Mouse (Mus musculus): ENCODE measurements at regions not wholly inside any gene's neighbourhood (a gene's known extent, or its start where the extent isn't known, plus 50 kb on each side); places are given as distances from the start of the nearest gene placed in this dataset.

DNA sequence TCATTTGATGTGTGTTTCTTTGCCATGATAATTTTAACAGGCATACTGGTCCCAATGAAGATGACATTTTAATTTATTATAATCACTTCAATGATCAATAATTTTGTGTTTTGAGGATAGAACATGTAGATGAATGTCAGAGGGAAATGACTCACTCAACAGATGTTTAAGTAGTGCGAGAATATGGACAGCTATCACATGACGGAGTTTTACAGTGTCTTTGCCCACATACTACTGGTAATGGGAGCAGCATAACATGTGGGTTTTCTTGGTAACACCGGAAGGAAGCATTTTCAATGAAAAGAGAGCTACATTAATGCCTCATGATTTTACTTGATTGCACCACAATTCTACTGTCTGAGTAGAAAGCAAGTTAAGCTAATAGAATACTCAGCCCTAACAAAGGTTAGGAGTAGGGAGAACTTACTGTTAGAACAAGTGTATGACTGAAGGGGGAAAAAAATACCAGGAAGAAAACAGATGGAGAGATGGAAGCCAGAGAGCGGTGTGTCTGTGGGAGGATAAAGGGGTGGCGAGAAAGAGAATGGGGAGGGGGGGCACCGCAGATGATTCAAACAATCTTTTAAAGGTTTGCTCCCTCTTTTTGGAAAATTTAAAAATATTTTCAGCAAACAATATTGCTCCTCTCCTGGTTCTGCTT is 142.0 kb upstream of the Dph6 start:
- H3K27me3 ChIP-seq (ENCODE audit: insufficient read depth, poor library complexity, severe bottlenecking): no peaks in the 10 kb centered on the region
- WGBS: 94% methylated on average over 6 of the region's 6 CpGs
- no peaks in the 10 kb centered on the region for H3K36me3 ChIP-seq
- H3K4me3 ChIP-seq: no peak overlapping the region
- H3K4me1 ChIP-seq (replicated peaks): no peaks in the 10 kb centered on the region; the same call in 1 of the 2 replicates
- no peak overlapping the region for H3K27ac ChIP-seq
- DNase-seq (ENCODE audit: low spot score): no peak
- no peaks in the 10 kb centered on the region for H3K9me3 ChIP-seq

DNA sequence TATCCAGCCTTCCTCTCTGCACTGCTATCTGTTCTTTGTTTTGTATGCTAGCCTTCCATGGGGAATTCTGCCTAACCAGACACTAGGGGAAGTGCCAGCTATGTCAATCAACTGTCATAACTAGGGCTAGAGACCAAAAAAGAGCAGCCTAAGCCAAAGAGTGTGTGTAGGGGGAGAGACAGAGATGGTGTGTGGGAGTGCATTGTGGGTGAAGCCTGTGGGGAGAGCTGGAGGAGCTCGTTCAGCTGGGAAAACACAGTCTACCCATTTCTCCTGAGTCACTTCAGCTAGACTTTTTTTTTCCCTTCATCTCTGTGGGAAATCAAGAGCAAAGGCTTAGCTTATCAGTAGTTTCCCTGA is 142.5 kb upstream of the Dph6 start:
- H3K4me1 ChIP-seq (replicated peaks): no peaks in the 10 kb centered on the region; the same call in 1 of the 2 replicates
- H3K4me3 ChIP-seq: no peak overlapping the region
- H3K36me3 ChIP-seq: no peaks in the 10 kb centered on the region
- 50% methylated on average over 1 of the region's 1 CpGs for WGBS
- no peak for DNase-seq (ENCODE audit: low spot score)
- H3K9me3 ChIP-seq: no peaks in the 10 kb centered on the region
- no peaks in the 10 kb centered on the region for H3K27me3 ChIP-seq (ENCODE audit: insufficient read depth, poor library complexity, severe bottlenecking)
- no peak overlapping the region for H3K27ac ChIP-seq

DNA sequence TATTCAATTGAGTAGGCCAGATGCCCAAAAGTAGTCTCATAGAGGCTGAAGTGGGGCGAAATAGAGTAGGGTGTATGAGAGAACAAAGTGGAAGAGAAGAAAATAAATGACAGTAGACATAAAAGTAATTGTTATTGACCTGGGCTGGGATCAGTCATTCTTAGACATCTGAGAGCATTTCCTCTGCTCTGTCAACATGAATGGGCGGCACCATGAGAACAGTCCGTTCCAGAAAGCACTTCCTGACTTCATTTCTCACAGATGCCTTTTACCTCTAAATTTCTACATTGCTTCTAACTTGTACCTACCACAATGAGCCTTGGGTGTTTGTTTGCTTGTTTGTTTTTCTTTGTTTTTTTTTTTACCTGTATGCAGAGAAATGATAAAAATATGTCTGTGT is 148.5 kb upstream of the Dph6 start:
- Histone ChIP-seq H3K36me3 (no peaks in the 10 kb centered on the region), H3K4me3 (no peak overlapping the region), H3K27ac (no peak overlapping the region), H3K27me3 (ENCODE audit: insufficient read depth, poor library complexity, severe bottlenecking) (no peaks in the 10 kb centered on the region), H3K9me3 (no peaks in the 10 kb centered on the region), H3K4me1 (replicated peaks) (no peaks in the 10 kb centered on the region)
- WGBS: 79% methylated on average over 3 of the region's 3 CpGs
- DNase-seq (ENCODE audit: low spot score): no peak

DNA sequence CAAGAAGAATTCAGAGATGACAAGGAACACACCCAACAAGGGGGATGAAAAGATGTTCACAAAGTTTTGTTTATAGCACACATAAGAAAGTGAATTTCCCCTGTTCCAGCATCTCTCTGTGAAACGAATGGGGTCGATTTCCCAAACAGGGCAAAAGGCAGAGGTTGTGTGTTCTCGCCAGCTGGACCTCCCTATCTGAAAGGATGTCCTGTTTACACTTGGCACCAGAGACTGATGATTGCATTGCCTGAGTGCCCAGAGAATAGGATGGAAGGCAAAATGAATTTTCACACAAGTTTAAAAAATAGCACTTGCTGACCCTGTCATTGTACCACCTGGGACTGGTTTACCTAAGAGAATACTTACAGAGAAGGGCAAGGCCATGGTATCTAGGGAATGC is 149.2 kb upstream of the Dph6 start:
- Histone ChIP-seq H3K4me3 (no peak overlapping the region), H3K9me3 (no peaks in the 10 kb centered on the region), H3K4me1 (replicated peaks) (no peaks in the 10 kb centered on the region), H3K36me3 (no peaks in the 10 kb centered on the region), H3K27me3 (ENCODE audit: insufficient read depth, poor library complexity, severe bottlenecking) (no peaks in the 10 kb centered on the region), H3K27ac (no peak overlapping the region)
- WGBS: 77% methylated on average over 3 of the region's 3 CpGs
- no peak for DNase-seq (ENCODE audit: low spot score)

DNA sequence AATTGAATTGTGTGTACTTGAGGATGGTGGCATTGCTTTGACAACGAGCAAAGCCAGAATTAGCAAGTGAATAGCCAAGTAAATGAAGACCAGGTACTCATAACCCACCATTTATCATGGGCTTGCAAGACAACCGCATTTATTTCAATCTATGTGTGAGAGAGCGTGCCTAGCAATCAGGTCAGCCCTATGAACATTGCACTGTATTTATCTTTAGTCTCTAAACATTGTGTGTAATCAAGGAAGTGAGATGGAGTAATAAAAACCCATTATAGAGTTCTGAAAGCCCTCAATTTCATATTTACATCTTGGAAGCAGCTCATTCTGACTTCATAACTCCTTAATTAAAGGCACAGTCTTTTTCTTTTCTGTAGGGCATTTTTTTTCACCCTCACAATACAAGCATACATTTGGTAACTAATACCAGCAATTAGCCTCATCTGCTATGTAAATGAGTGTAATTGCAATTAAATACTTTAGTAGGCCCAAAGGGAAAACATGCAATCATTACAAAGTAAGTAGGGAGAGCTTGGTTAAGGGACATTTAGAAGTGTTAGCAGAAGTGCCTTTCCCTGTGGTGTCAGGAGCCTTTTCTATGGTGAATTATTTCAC is 150.8 kb upstream of the Dph6 start:
- Histone ChIP-seq H3K27me3 (ENCODE audit: insufficient read depth, poor library complexity, severe bottlenecking) (no peaks in the 10 kb centered on the region), H3K4me1 (replicated peaks) (0 out of 2 replicates have a peak, but pooled peaks cover 2% of the 10 kb centered on the region), H3K27ac (no peak overlapping the region), H3K4me3 (no peak overlapping the region), H3K9me3 (no peaks in the 10 kb centered on the region), H3K36me3 (no peaks in the 10 kb centered on the region)
- DNase-seq (ENCODE audit: low spot score): no peak
- WGBS: 89% methylated on average over 3 of the region's 3 CpGs

DNA sequence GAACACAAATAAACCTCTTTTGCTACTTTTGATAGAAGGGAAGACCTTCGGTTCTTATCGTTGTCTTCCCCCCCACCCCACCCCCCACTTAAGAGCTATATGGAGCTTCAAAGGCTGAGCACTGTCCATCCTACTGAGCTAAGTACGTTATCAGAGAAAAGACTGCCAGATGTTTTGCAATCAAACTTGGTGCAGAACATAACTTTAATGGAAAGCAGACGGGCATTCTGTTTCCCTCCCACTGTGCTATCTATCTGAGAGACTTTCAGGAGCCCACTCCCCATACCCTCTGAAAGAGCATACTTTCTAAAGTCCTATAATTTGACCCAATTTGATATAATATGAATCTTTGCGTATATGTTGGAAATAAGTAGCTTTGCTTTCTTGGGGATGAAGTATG is 153.3 kb upstream of the Dph6 start:
- Histone ChIP-seq H3K27me3 (ENCODE audit: insufficient read depth, poor library complexity, severe bottlenecking) (no peaks in the 10 kb centered on the region), H3K36me3 (no peaks in the 10 kb centered on the region), H3K4me3 (no peak overlapping the region), H3K9me3 (no peaks in the 10 kb centered on the region), H3K27ac (no peak overlapping the region), H3K4me1 (replicated peaks) (peaks cover 6% of the 10 kb centered on the region; the same call in 1 of the 2 replicates)
- 61% methylated on average over 5 of the region's 5 CpGs for WGBS
- no peak for DNase-seq (ENCODE audit: low spot score)

DNA sequence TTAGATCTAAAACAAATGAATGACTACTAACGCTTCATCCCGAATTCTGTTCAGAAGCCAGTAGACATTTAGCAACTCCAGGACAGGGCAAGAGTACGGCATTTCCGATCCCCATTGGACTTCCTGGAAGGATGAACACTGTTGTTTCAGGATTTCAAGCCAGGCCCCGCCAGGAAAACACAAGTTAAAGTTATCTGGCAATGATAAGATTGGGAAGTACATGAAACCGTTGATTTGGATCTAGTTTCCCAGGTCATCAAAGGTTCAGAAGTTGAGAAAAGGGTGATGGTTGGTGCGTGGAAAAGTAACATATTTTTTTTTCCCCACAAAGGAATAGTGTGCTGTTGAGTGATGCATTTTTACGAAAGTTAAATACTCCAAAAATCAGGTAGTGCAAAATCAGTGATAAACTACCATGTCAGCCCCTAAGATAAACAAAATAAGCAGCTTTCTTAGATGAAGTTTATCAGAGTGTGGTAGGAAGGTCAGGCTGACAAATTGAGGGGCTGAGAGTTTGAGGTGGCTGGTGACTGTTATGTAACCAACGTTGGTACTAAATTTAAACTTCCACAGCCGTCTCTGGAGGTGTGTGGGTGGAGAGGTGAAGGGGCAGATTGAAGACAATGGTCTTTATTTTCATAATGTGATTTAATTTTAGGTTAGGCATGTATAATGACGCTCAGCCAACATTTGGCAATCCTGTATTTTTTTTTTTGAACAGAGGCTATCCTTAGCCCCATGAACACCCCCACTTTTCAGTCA is 157.6 kb upstream of the Dph6 start:
- no peak for DNase-seq (ENCODE audit: low spot score)
- H3K27ac ChIP-seq: no peak overlapping the region
- 67% methylated on average over 11 of the region's 11 CpGs for WGBS

DNA sequence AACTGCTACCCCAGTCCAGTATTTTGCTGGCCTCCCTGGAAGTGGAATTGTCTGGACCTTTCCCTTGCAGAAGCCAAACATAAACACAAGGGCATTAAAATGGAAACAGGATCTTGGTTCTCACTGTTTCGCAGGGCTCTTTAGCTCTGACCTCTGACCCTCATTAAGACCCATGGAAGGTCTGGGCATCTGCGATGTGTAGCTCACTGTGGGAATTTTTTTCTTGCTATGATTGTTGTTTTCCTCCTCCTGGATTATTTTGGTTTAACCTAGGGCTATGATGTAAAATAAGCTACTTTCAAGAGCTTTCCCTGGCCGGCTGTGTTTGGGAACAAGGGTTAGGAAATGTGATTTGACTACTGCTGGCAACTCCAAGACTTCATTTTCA is 158.1 kb upstream of the Dph6 start:
- 22% methylated on average over 3 of the region's 3 CpGs for WGBS
- H3K4me1 ChIP-seq (replicated peaks): peaks cover 10% of the 10 kb centered on the region; the same call in 1 of the 2 replicates
- peak; percentile 48 for DNase-seq (ENCODE audit: low spot score)
- H3K27me3 ChIP-seq (ENCODE audit: insufficient read depth, poor library complexity, severe bottlenecking): no peaks in the 10 kb centered on the region
- H3K27ac ChIP-seq: no peak overlapping the region
- H3K9me3 ChIP-seq: no peaks in the 10 kb centered on the region
- no peak overlapping the region for H3K4me3 ChIP-seq
- H3K36me3 ChIP-seq: no peaks in the 10 kb centered on the region

More for the DNA sequence above, 157.6 kb upstream of the Dph6 start:
- Histone ChIP-seq H3K36me3 (no peaks in the 10 kb centered on the region), H3K4me1 (replicated peaks) (peaks cover 10% of the 10 kb centered on the region; the same call in 1 of the 2 replicates), H3K9me3 (no peaks in the 10 kb centered on the region), H3K27me3 (ENCODE audit: insufficient read depth, poor library complexity, severe bottlenecking) (no peaks in the 10 kb centered on the region), H3K4me3 (no peak overlapping the region)

DNA sequence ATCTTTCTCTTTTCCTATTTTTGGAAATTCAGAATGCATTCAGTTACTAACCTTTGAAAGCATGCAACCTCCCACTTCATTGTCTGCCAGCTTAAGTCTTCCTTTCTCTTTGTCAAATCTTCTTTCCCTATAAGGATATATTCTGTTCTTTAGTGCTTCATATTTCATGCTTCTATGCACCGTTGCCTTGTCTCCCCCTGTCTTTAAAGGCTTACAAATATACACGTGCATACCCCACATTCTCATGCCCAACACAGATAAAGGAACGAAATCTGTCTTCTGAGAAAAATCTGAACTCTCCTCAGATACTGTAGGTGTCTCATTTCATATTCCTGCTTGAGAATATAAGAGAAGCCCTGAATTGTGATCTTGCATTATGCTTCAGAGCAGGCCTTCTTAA is 167.9 kb upstream of the Dph6 start:
- H3K4me3 ChIP-seq: no peak overlapping the region
- DNase-seq (ENCODE audit: low spot score): no peak
- H3K4me1 ChIP-seq (replicated peaks): no peaks in the 10 kb centered on the region
- no peaks in the 10 kb centered on the region for H3K9me3 ChIP-seq
- no peaks in the 10 kb centered on the region for H3K27me3 ChIP-seq (ENCODE audit: insufficient read depth, poor library complexity, severe bottlenecking)
- H3K36me3 ChIP-seq: no peaks in the 10 kb centered on the region
- no peak overlapping the region for H3K27ac ChIP-seq
- WGBS: 74% methylated on average over 3 of the region's 3 CpGs

DNA sequence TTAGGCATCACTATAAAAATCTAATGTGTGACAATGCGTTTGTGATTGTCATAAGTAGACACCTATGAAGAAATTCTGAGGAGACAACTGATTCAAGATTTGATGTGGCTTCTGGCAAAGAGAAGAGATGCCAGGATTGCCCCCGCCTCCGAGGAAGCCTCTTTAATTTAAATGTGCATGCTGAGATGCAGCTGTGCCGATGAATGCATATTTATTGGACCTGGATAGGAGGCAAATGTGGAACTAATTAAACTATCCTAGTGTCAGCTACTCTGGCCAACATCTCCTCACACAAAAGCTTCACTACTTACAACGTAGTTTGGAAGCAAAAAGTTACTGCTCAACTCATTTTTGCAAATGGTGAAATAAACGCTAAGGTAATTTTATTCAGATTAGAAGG is 173.4 kb upstream of the Dph6 start:
- Histone ChIP-seq H3K4me3 (no peak overlapping the region), H3K27ac (no peak overlapping the region), H3K4me1 (replicated peaks) (no peaks in the 10 kb centered on the region), H3K36me3 (no peaks in the 10 kb centered on the region), H3K27me3 (ENCODE audit: insufficient read depth, poor library complexity, severe bottlenecking) (no peaks in the 10 kb centered on the region), H3K9me3 (no peaks in the 10 kb centered on the region)
- no peak for DNase-seq (ENCODE audit: low spot score)
- 55% methylated on average over 6 of the region's 6 CpGs for WGBS

DNA sequence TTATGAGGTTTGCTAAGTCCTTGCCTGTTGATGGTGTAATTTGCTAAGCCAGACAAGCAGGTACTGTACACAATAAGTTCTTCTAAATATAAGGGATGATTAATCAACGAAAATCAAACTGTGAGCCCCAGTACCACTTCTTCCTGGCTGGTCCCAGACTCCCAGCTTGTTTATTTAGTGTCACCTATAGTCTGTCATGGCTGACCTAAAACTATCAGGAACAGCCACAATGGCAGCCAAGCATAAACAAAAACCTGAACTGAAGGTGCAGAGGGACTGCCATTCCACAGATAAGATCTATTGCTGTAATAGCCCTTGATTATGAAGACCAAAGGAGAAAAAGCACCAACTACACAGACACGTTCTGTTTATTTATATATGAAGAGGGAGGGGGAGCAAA is 180.9 kb upstream of the Dph6 start:
- peak; percentile 8 for DNase-seq (ENCODE audit: low spot score)
- 54% methylated on average over 2 of the region's 2 CpGs for WGBS
- H3K27ac ChIP-seq: no peak overlapping the region

DNA sequence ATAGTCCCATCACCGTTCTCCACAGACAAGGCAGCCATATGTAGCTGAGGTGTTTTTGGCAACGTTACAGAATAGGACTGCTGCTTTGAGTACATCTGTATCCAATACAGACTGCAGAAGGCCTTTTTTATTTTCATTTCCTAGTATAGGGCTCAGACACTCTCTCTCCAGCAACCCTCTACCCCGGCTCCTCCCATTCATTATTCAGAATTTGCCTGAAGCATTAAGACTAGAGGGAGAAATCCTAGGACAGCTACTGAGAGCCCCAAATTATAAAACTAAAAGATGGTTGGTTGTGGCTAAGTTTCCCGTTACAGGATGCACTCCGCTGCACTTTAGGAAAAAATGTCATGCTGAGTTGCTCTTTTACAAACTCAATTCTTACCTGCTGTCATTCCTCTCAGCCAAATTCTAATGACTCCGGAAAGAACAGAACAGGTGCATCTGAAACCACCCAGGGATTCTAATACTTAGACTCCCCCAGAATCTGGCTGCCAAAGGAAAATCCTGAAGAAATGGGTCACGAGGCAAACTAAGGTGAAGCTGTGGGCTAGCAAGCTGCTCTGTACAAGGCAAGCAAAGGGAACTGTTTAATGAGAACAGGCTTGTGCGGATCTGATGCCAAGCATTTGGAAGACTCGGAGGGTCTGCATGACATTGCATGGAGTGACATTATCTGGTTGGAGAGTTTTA is 189.1 kb upstream of the Dph6 start:
- 75% methylated on average over 9 of the region's 9 CpGs for WGBS

More for the DNA sequence above, 180.9 kb upstream of the Dph6 start:
- Histone ChIP-seq H3K36me3 (no peaks in the 10 kb centered on the region), H3K4me1 (replicated peaks) (0 out of 2 replicates have a peak, but pooled peaks cover 4% of the 10 kb centered on the region), H3K9me3 (no peaks in the 10 kb centered on the region), H3K4me3 (no peak overlapping the region), H3K27me3 (ENCODE audit: insufficient read depth, poor library complexity, severe bottlenecking) (no peaks in the 10 kb centered on the region)

DNA sequence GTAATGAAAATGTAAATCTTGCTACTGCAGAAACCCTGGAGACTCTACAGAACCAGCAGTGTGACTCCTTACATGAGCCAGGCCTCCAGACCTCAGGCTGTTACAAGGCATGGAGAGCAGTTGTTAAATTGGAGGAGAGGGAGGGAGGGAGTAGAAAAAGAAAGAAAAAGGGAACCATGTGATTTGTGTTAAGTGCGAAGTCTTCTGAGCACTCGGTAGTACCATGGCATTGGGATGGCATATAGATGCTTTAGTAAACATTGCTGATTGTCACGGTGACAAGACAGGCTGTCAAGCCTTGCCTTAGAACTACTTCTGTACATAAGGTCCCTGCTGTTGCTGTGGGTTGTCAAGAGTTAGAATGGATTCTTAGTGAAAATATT is 189.6 kb upstream of the Dph6 start:
- no peak for DNase-seq (ENCODE audit: low spot score)
- WGBS: 76% methylated on average over 3 of the region's 3 CpGs
- H3K9me3 ChIP-seq: no peaks in the 10 kb centered on the region
- H3K36me3 ChIP-seq: no peaks in the 10 kb centered on the region
- H3K4me1 ChIP-seq (replicated peaks): no peaks in the 10 kb centered on the region
- no peaks in the 10 kb centered on the region for H3K27me3 ChIP-seq (ENCODE audit: insufficient read depth, poor library complexity, severe bottlenecking)
- H3K4me3 ChIP-seq: no peak overlapping the region
- no peak overlapping the region for H3K27ac ChIP-seq

More for the DNA sequence above, 189.1 kb upstream of the Dph6 start:
- Histone ChIP-seq H3K27ac (no peak overlapping the region), H3K4me3 (no peak overlapping the region), H3K4me1 (replicated peaks) (no peaks in the 10 kb centered on the region), H3K9me3 (no peaks in the 10 kb centered on the region), H3K36me3 (no peaks in the 10 kb centered on the region), H3K27me3 (ENCODE audit: insufficient read depth, poor library complexity, severe bottlenecking) (no peaks in the 10 kb centered on the region)
- no peak for DNase-seq (ENCODE audit: low spot score)

Data from hindbrain, embryonic 10.5 days (tissue).